Mouse (Mus musculus): ENCODE data around the gene Pih1d1. TPM values are rescaled to one million over a fixed set of nuclear protein-coding genes. Genes with fewer than 3 reads are reported as not detected.
"Not testable (repeated sequence)": the region's sequence is repeated elsewhere in the genome, so short reads cannot be mapped to it uniquely, and the experiment has no call there.

Pih1d1 gene
- polyA plus RNA-seq, 1 experiment: 66.7 TPM

DNA sequence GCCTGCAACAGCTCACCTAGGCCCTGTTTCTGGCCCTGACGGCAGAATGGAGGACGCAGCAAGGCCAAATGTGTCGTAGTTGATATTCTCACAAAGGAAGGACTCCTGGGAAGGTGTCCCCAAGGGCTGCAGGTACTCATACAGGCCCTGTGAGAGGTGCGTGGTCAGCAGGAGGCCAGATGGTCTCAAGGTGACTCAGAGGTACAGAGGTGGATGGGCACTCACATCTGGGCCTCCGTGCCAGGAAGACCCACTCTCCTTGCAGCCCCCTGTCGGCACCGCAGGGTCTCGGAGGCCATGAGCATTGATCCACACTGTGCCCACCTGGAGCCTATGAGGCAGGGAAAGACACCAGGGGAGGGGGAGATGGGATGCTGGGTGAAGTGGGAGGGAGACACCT lies 8.6 kb upstream of the Pih1d1 start:
- no peak overlapping the region for H3K4me3 ChIP-seq (ENCODE audit: insufficient read depth, low read length)
- peaks cover 13% of the 10 kb centered on the region for H3K4me1 ChIP-seq (ENCODE audit: control insufficient read depth, insufficient read depth, low read length)
- H3K27ac ChIP-seq (ENCODE audit: insufficient read depth, low read depth, low read length): no peak overlapping the region
- no peak for TF ChIP-seq POLR2A (IDR thresholded peaks at IDR 0.05; ENCODE audit: borderline replicate concordance, low read depth, low read length)
- no peak for TF ChIP-seq CTCF (IDR thresholded peaks at IDR 0.05; ENCODE audit: low read depth, low read length)

DNA sequence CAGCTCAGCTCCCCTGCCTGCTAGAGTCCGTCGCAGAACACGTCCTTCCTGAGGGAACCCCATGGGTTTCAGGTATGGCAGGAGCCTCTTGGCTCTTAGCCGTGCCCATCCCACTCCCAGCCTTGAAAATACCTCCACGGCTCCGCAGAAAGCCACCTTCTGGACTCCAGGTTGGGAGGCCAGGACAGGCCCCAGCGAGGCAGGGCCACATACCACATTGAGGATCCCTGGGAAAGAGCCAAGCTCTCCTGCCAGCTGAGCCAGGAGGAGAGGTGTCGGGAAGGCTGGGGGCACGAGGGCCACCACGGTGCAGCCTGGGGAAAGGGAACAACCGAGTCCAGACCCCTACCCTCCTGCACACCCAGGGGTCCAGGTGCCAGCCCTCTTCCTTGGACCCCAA lies 6.8 kb upstream of the Pih1d1 start:
- H3K27ac ChIP-seq (ENCODE audit: insufficient read depth, low read depth, low read length): no peak overlapping the region
- TF ChIP-seq CTCF (IDR thresholded peaks at IDR 0.05; ENCODE audit: low read depth, low read length) (no peak), POLR2A (IDR thresholded peaks at IDR 0.05; ENCODE audit: borderline replicate concordance, low read depth, low read length) (no peak)
- H3K4me3 ChIP-seq (ENCODE audit: insufficient read depth, low read length): no peak overlapping the region

DNA sequence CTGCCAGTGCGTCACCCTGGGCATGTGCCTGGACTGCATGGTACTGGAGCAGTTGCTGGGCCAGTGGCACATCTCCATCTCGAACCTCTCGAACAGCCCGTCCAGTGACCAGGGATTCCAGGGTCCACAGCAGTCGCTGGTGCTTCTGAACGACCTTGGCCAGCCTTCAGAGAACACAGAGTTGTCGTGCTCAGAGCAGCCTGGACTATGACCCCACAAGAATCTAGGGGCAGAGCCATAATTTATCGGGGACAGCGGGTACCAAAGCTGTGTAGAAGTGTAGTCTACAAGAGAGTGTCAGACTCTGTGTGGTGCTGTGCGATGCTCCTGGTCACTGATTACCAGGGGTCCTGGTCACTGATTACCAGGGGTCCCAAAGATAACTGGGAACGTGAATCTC lies 6.2 kb upstream of the Pih1d1 start:
- H3K4me1 ChIP-seq (ENCODE audit: control insufficient read depth, insufficient read depth, low read length): peaks cover 15% of the 10 kb centered on the region
- no peak overlapping the region for H3K4me3 ChIP-seq (ENCODE audit: insufficient read depth, low read length)
- no peak overlapping the region for H3K27ac ChIP-seq (ENCODE audit: insufficient read depth, low read depth, low read length)
- TF ChIP-seq POLR2A (IDR thresholded peaks at IDR 0.05; ENCODE audit: borderline replicate concordance, low read depth, low read length): no peak
- no peak for TF ChIP-seq CTCF (IDR thresholded peaks at IDR 0.05; ENCODE audit: low read depth, low read length)

More for the DNA sequence above, 6.8 kb upstream of the Pih1d1 start:
- peaks cover 15% of the 10 kb centered on the region for H3K4me1 ChIP-seq (ENCODE audit: control insufficient read depth, insufficient read depth, low read length)

DNA sequence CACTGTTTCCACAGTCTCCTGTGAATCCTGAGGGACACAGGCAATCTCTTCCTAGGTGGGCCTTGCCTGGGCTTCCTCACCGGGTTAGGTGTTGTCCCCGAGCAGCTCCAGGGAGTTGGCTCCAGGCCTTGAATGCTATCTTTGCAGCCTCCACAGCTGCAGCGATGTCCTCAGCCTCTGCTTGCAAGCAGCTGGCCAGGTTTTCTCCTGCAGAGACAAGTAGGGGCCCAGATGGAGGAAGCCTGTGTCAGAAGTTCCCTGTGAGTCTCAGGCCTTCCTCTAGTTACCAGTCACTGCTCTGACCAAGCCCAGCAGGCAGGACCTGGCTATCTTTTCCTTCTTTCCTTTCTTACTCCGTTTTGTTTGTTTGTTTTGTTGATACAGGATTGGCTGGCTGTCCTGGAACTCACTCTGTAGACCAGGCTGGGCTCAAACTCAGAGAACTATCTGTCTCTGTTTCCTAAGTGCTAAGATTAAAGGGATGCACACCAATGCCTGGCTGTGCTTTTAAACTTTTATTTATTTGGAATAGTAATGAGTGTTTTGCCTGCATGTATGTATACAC lies 5.5 kb upstream of the Pih1d1 start:
- Histone ChIP-seq H3K4me1 (ENCODE audit: control insufficient read depth, insufficient read depth, low read length) (peaks cover 15% of the 10 kb centered on the region), H3K27ac (ENCODE audit: insufficient read depth, low read depth, low read length) (no peak overlapping the region), H3K4me3 (ENCODE audit: insufficient read depth, low read length) (no peak overlapping the region)
- TF ChIP-seq POLR2A (IDR thresholded peaks at IDR 0.05; ENCODE audit: borderline replicate concordance, low read depth, low read length) (no peak), CTCF (IDR thresholded peaks at IDR 0.05; ENCODE audit: low read depth, low read length) (no peak)

DNA sequence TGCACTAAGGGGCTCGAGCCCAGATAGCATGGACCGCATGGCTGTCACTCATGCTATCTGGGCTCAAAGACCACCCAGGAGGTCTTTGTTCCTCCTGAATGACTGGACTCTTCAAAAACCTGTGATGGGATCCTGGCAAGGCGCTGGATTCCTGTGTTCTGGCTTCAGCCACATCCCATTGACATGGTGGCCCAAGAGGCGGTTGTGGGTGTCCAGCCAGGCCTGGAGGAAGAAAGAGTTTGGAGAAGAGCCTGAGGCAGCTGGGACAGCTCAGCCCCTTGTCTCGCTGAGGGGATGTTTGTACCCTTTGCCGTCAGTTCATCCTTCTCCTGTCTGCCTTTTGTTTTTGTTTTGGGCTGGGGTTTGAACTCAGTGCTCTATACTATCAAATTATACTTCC lies 4.6 kb upstream of the Pih1d1 start:
- Histone ChIP-seq H3K27ac (ENCODE audit: insufficient read depth, low read depth, low read length) (no peak overlapping the region), H3K4me3 (ENCODE audit: insufficient read depth, low read length) (no peak overlapping the region), H3K4me1 (ENCODE audit: control insufficient read depth, insufficient read depth, low read length) (peaks cover 15% of the 10 kb centered on the region)
- no peak for TF ChIP-seq POLR2A (IDR thresholded peaks at IDR 0.05; ENCODE audit: borderline replicate concordance, low read depth, low read length)
- TF ChIP-seq CTCF (IDR thresholded peaks at IDR 0.05; ENCODE audit: low read depth, low read length): no peak

DNA sequence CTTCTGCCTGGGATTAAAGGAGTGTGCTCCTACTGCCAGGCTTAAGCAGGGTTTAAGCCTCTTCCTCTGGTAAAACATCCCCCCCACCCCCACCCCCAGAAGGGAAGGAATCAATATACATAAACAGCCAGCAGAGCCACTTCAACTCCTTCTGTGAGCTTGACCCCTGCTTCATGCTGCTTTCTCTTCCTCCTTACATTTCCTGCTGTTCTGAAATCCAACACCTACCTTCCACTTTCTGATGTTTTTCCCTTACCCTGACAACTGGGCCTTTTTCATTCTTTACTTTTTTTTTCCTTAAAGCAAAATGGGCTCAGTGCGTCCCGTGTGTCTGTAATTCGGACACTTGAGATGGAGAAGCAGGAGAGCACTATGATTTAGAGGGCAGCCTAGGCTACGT lies 3.8 kb upstream of the Pih1d1 start:
- no peak for TF ChIP-seq POLR2A (IDR thresholded peaks at IDR 0.05; ENCODE audit: borderline replicate concordance, low read depth, low read length)
- no peak for TF ChIP-seq CTCF (IDR thresholded peaks at IDR 0.05; ENCODE audit: low read depth, low read length)
- Histone ChIP-seq H3K4me1 (ENCODE audit: control insufficient read depth, insufficient read depth, low read length) (peaks cover 15% of the 10 kb centered on the region), H3K27ac (ENCODE audit: insufficient read depth, low read depth, low read length) (peak overlapping the region; percentile 24), H3K4me3 (ENCODE audit: insufficient read depth, low read length) (no peak overlapping the region)

DNA sequence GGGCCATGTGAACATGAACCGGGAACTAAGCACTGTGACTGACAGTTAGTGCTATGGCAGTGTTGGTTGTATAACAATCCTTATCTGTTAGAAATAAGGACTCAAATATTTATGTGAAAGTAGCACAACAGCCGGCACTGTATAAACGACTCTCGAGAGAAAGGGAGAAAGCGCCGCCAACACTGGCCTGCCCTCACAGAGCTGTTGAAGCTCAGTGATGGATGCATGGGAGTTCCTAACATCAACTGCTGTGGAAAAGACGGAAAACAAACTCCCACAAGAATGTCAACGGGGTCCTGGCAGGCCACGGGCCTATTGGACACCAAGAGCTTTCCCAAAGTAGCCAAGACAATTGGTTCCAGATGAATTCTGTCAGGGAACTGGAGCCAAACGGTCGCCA lies 2.8 kb upstream of the Pih1d1 start:
- Histone ChIP-seq H3K4me1 (ENCODE audit: control insufficient read depth, insufficient read depth, low read length) (peaks cover 15% of the 10 kb centered on the region), H3K27ac (ENCODE audit: insufficient read depth, low read depth, low read length) (no peak overlapping the region), H3K4me3 (ENCODE audit: insufficient read depth, low read length) (no peak overlapping the region)
- TF ChIP-seq CTCF (IDR thresholded peaks at IDR 0.05; ENCODE audit: low read depth, low read length) (no peak), POLR2A (IDR thresholded peaks at IDR 0.05; ENCODE audit: borderline replicate concordance, low read depth, low read length) (no peak)

DNA sequence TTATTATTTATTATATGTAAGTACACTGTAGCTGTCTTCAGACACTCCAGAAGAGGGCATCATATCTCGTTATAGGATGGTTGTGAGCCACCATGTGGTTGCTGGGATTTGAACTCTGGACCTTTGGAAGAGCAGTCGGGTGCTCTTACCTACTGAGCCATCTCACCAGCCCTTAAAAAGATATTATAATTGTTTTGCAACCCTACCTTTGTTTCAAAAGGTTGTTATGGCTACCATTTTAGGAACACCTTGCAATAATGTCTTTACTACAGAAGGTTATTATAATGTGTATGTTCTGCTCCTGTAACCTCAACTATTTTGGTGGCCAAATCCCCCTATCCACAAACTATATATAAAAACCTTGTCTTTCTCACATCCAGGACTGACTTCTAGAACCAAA lies 1.1 kb upstream of the Pih1d1 start:
- H3K4me3 ChIP-seq (ENCODE audit: insufficient read depth, low read length); H3K27ac ChIP-seq (ENCODE audit: insufficient read depth, low read depth, low read length): not testable (repeated sequence)

DNA sequence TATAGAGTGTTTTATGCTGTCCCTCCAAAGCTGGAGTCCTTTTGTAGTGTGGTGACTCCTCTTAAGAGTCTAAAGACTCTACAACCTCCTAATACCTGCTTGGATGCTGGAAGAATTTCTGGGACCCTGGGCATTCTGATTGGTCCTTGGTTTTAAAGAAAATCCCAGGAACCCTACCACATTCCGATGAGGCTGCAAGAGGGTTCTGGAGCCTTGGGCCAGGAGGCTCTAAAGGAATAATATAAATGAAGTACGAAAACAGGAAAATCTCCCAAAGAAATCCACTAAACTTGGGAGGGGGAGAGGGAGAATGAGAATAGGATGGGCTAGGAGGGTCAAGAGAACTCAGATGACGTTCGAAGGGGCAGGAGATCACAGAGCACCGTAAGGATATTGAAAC lies 517 bp upstream of the Pih1d1 start:
- H3K4me1 ChIP-seq (ENCODE audit: control insufficient read depth, insufficient read depth, low read length): peaks cover 15% of the 10 kb centered on the region
- H3K4me3 ChIP-seq (ENCODE audit: insufficient read depth, low read length): peak overlapping the region; percentile 87
- no peak for TF ChIP-seq POLR2A (IDR thresholded peaks at IDR 0.05; ENCODE audit: borderline replicate concordance, low read depth, low read length)
- TF ChIP-seq CTCF (IDR thresholded peaks at IDR 0.05; ENCODE audit: low read depth, low read length): no peak
- peak overlapping the region; percentile 84 for H3K27ac ChIP-seq (ENCODE audit: insufficient read depth, low read depth, low read length)

More for the DNA sequence above, 1.1 kb upstream of the Pih1d1 start:
- H3K4me1 ChIP-seq (ENCODE audit: control insufficient read depth, insufficient read depth, low read length): peaks cover 15% of the 10 kb centered on the region

DNA sequence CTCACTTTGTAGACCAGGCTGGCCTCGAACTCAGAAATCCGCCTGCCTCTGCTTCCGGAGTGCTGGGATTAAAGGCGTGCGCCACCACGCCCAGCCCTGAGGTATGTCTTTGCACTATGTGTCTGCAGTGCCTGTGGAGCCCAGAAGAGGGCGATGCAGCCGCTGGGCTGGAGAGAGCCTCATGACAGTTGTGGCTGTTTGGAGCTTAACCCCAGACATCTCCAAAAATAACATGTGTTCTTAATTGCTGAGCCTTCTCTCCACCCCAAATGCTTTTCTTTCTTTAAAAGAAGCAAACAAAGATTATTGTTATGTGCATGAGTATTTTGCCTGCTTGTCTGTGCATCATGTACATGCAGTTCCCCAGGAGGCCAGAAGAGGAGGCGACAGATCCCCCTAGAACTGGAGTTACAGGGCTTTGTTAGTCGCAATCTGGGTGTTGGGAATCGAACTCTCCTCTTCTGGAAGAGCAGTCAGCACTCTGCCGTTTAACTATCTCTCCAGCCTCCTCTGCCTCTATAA lies 951 bp downstream of the Pih1d1 start:
- H3K4me1 ChIP-seq (ENCODE audit: control insufficient read depth, insufficient read depth, low read length): peaks cover 14% of the 10 kb centered on the region
- H3K4me3 ChIP-seq (ENCODE audit: insufficient read depth, low read length): peak overlapping the region; percentile 31
- H3K27ac ChIP-seq (ENCODE audit: insufficient read depth, low read depth, low read length): peak overlapping the region; percentile 10
- peak; percentile 66 for TF ChIP-seq CTCF (IDR thresholded peaks at IDR 0.05; ENCODE audit: low read depth, low read length)
- TF ChIP-seq POLR2A (IDR thresholded peaks at IDR 0.05; ENCODE audit: borderline replicate concordance, low read depth, low read length): no peak

DNA sequence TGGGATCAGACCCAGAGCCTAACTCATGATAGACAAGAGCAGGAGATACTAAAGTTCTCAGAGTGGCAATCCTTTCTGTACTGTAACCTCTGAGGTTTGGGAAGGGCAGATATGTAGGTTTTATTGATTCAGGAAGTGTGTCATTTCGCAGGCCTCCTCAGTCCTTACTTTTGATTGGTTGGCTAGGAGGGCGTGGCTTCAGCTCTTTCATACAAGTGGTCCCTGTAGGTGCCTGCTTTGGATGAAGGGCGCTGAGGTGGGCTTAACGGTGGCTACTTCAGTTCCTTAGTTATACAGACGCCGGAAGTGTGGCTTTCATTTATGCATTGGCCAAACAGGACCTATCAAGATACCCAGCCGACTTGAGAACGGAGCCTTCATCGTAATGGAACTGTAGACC lies 1.5 kb downstream of the Pih1d1 start:
- TF ChIP-seq POLR2A (IDR thresholded peaks at IDR 0.05; ENCODE audit: borderline replicate concordance, low read depth, low read length) (no peak), CTCF (IDR thresholded peaks at IDR 0.05; ENCODE audit: low read depth, low read length) (no peak)
- Histone ChIP-seq H3K4me3 (ENCODE audit: insufficient read depth, low read length) (no peak overlapping the region), H3K4me1 (ENCODE audit: control insufficient read depth, insufficient read depth, low read length) (peaks cover 9% of the 10 kb centered on the region), H3K27ac (ENCODE audit: insufficient read depth, low read depth, low read length) (no peak overlapping the region)

Measured in bone marrow macrophage, adult 2 months (primary cell).